Mouse (Mus musculus): ENCODE measurements around the gene Jph3.

DNA sequence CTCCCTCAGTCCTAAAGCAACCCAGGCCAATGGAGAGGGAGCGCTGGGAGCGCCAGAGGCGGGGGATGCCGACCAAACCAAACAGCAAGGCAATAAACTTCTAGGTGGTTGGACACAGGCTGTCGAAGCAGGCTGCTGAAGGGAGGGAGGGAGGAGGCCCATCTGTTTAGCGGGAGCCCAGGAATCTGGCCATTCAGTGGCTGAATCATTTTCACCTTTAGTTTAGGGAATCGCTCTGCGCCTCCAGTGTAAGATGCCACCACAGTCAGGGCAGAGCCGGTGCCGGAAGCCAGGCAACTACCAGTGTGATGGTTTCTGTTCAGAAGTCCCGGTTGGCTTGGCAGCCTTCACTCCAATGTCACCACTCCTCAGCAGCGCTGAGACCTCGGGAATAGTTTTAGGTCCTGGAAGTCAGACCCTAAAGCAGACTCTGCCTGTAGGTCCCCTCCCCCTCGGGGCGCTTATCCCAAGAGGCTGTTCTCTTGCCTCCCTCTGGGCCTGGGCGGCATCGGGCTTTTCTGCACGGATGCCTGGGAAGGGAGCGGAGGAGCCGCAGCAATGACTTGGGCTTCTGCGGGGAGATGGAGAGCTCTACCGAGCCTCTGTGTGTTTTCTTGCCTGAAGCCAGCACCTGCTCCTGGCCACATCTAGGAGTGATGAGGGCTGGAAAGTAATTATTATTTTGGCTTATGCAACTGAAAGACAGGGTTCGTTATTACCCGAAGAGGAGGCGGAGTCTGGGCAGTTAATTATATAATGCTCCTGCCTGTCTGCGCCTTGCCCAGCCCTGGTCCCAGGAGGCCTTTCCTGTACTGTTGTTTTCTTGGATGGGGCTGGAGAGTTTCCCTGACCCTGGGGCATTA is 2.3 kb downstream of the Jph3 start:
- TF ChIP-seq POLR2A (IDR thresholded peaks at IDR 0.05; ENCODE audit: borderline replicate concordance, extremely low read depth, insufficient read depth, insufficient read length, poor library complexity, severe bottlenecking) (no peak), CTCF (IDR thresholded peaks at IDR 0.05; ENCODE audit: borderline replicate concordance, extremely low read depth, insufficient read depth, insufficient read length) (no peak)

Measured in brain, embryonic 14.5 days (tissue).